Mouse (Mus musculus) left cerebral cortex, postnatal 36 days (tissue): ENCODE results near the gene Mxi1. TPM values are rescaled to one million over a fixed set of nuclear protein-coding genes. Genes with fewer than 3 reads are reported as not detected.

Experiments used
- DNase-seq, 2 experiments: peaks; one replicate each; pipeline ENCODE4 v3.0.0; 2021 to 2022; ENCODE audit warnings: low spot score in 2 of 2, mixed read lengths in 1 of 2
- intact Hi-C: fragments of 180-260 bp; cut with DNase I; formaldehyde crosslinking; loops from one replicate; pipeline ENCODE4 v1.15.1; 2025
- total RNA-seq, 2 experiments: library from RNA; stranded (reverse); gene quantifications; 2 replicates each; pipeline ENCODE4 v1.2.3; 2021

Mxi1 gene
- total RNA-seq, 2 experiments from 2014 or later: 91.9 to 94.5 TPM

DNA sequence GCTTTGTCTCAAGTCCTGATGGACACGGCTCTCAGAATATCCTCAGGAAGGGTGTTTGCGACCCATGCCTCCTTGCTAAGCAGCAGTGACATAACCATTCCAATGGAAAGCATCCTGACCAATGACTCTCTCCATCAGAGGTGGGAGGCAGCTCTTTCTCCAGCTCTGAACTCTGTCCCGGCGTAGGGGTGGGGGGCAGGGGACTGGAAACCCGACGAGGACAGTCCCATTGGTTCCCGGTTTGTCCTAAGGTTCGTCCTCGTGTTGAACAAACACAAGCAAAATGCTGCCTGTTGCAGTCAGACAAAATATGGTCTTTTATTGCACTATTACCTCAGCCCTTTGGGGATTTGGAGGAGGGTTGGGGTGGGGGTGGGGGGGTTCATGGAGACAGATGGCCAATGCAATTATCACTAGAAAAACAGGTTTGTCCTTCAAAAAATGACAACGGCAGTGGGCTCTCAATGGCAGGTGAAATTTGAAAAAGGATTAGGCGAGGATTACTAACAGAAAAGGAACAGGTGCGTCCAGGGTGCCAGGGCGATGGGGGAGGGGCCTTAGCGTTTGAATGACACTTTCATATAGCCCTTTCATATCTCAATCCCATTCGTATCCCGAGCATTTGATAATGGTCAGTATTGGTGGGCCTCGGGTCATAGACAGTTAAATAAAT is 11.0 kb upstream of the Mxi1 start:
- intact Hi-C loops: no loop called here
- no peak for DNase-seq

DNA sequence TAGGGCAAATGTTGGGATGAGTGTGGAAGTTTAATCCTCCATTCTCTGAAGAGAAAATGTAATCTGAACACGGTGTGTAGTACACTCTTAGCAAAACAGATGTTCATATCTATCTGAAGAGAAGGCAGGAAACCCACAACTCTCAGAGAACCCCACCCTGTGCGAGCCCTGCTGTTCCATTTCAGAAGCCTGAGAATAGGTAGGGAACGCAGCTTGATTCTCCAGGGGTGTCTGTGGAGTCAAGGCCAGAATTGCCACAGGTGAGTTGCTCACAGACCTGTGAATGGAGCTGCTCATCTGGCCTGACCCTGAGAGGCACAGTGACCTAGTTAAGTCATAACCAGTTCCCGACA is 10.5 kb upstream of the Mxi1 start:
- intact Hi-C loops: no loop called here
- no peak for DNase-seq

DNA sequence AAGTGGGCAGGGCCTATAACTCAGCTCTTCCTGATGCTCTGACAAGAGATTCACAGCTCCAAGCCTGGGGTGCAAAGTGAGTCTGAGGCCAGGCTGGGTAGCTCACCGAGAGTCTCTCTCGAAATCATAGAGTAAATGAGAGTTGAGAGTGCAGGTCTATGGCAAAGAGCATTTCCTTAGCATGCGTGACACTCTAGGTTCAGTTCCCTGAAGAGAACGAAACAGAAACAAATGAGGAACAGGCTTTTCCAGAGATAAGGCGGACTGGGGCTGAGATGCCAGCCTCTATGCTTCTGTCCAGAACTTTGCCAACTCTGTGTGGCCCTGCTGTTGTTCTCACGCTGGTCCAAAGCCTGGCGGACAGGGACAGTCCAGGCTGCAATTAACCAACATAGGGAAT is 6.9 kb upstream of the Mxi1 start:
- no peak for DNase-seq

DNA sequence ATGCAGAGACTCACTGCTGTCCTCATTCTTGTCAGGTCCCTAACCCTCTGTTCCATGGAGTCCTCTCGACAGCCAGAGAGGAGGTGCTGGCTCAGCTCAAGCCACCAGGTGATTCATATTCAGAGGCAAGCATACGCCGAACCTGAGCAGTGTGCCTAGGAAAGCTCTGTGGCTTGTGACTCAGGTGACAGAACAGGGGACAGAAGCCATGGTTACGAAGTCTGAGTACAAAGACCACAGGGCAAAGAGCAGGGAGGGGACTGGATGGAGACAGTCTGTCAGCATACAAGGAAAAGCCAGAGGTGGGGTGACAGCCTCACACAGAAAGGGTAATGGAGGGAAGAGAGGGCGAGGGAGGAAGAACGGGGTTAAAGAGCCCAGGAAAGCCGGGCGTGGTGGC is 4.7 kb upstream of the Mxi1 start:
- no peak for DNase-seq
- intact Hi-C loops: no loop called here

More for the DNA sequence above, 6.9 kb upstream of the Mxi1 start:
- intact Hi-C loops: no loop called here

DNA sequence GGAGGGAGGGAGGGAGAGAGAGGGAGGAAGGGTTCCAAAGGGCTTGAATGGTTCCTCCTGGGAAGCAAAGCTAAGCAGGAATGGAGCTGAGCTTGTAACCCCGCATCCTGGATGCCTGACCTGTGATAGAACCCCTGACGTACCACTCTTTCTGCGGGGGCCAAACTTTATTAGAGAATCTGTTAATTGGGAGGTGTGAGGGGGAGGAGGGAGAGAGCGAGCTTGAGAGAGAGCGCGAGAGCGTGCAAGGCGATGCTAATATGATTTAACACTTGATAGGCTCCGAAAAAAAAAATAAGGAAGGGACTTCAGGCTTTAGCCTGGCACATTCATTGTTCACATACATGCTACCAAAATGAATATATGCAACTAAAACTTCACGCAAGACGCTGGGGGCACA is 3.6 kb upstream of the Mxi1 start:
- intact Hi-C loops: no loop called here
- DNase-seq: no peak

DNA sequence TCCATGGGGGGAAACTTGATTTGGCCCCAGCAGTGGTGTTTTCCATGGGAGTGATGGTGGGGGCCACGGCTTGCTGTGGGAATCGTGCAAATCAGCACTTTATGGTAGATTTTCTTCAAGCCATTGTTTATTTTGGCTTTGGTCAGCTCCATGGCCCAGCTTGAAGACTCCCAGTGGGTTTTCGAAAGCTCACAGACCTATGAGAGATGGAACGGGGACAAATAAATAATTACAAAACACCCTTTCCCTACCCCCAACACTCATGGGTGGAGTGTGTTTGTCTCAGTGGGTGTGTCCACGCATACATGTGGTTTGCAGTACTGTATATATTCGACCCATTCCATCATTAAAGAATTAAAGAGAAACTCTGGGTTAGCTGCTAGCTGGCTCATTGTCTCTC is 3.1 kb upstream of the Mxi1 start:
- DNase-seq: no peak
- intact Hi-C loops: no loop called here

DNA sequence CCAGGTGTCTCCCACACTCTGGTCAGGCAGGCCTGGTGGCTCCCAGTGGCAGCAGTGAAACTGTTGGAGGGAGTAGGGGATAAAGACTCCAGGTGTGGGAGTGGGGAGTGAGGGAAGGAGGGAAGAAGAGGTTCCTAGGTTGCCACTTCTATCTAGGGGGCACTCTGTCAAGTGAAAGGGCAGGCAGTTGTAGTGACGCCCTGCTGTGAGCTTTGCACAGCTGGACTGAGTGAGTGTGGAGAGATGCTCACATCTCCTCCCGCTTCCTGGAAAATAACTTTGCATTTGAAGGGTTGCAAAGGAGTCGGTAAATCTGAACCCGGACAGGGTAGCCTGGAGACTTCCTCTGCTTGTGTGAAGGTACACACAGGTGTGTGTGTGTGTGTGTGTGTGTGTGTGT is 687 bp upstream of the Mxi1 start:
- DNase-seq: no peak
- intact Hi-C loops: loop anchor here (2.0 to 5.0 kb wide), 3 partner anchors 58 to 167 kb away; partner anchors contain the start of gene Add3

DNA sequence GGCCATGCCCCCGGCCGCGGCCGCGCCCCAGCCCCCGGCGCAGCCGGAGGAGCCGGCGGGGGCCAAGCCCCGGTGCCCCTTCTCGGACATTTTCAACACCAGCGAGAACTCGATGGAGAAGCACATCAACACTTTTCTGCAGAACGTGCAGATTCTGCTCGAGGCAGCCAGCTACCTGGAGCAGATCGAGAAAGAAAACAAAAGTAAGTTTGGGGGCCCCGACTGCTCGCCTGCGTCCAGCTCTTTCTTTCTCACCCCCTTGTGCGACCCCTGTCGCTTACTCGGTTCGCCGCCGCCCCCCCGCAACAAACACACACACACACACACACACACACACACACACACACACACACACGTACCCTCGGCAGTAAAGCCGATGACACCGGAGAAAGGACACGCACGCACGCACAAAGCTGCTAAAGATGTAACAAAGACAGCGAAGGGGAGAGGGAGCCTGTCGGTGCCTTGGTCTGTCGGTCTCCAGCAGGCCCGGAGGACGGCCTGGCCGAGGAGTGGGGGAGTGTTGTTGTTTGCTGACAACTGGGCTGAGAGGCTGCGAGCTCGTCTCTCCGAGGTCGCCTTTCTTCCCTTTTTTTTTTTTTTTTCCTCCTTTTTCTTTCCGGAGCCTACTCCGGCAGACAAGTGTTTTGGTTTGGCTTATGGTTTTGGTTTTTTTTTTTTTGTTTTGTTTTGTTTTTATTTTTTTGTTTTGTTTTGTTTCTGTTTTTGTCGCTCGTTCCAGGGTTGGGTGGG is 629 bp downstream of the Mxi1 start:
- intact Hi-C loops: loop anchor here (2.0 to 5.0 kb wide), 3 partner anchors 56 to 169 kb away; partner anchors contain the start of gene Add3
- DNase-seq: peak; percentile 41

DNA sequence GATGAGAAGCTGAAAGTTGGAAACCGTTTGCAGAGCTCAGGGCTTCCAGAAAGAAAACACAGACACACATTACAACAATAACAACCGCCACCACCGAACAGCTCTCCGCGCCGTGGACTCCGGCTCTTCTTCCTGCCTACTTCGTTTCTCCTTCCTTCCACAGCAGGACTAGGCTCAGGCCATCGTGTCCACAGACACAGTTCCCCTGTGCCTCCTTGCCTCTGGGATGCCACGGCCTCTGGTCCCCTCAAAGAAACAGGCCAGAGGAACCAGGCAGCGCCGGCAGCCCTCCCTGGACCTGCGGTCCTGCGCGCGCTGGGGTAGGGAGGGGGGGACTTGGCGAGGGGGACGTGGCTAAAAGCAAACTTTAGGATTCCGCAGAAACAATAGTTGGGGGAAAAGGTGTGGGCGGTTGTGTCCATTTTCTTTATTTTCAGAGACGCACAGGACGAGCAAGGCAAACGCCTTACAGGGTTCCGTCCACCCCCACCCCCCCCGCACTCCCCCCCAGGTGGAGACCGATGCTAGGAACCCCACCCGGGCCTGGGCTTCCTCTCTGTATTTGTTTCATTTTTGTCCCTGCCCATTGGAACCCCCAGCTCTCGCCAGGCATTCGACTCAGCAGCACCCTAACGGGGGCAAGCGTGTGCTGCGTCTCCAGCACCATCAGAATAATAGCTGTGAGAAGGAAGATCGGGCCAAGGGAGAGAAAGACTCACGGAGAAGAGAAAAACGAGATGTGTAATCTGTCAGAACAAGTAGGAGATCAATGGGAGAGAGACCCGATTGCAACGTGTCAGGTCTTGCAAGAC is 1.4 kb downstream of the Mxi1 start:
- peak; percentile 38 to 68 for DNase-seq
- intact Hi-C loops: loop anchor here (2.0 to 5.0 kb wide), 3 partner anchors 56 to 169 kb away; partner anchors contain the start of gene Add3

DNA sequence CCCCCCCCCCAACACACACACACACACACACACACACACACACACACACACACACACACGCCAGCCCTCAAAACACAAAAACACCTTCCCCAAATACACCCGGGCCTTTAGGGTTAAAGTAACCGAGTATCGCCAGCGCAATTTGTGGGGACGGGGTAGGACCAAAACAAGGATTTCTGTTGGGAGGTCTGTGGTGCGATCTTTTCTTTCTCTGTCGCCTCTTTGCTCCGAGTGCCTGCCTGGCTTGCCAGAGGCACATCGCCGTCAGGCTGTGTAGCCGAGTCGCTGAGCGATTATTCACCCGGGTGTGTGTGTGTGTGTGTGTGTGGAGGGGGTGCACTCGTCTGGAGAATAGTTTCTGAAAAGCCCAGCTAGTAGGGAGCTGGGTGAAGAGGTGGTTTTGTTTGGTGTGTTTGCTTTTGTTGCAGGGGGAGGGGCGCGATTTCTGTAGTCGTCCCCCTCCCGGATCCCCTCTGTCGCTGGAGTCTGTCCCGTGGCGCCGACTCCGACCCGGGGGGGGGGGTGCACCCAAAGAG is 2.1 kb downstream of the Mxi1 start:
- peak; percentile 60 to 64 for DNase-seq
- intact Hi-C loops: loop anchor here (5.0 kb wide), 2 partner anchors 55 to 170 kb away; partner anchors contain the start of gene Add3

DNA sequence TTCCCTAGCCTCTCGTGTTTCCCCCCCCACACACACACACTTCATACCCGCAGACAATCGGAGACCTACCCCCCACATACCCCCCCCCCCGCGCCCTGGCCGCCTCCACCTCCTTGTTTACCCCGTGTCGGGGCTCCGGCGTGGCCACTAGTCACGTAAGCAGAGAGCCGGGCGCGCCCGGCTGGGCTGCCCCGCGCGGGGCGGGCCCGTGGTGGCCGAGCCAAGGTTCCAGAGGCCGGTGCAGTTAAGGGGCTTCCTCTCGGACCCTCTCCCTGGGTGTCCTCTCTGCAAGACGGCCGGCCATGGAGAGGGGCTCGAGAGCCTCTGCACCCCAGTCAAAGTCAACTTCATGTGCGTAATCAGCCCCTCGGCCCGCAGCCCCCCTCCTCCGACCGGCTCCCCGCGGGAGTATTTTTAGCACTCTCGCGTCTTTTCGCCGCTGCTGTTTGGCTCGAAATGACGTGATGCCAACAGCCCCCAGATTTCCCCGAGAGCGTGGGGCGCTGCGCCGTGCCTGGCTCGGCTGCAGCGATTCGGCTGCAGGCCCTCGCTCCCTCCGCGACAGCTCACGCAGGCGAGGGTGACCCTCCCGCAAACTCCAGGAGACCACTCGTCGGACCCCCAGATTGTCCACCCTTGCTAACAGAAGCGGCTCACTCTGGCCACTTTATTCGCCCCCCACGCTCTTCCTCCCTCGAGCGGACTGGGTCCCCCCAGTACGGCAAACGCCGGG is 2.8 kb downstream of the Mxi1 start:
- DNase-seq: peak; percentile 85 to 90
- intact Hi-C loops: loop anchor here (1.0 to 5.0 kb wide), 3 partner anchors 16 to 171 kb away; partner anchors contain the start of gene Add3

DNA sequence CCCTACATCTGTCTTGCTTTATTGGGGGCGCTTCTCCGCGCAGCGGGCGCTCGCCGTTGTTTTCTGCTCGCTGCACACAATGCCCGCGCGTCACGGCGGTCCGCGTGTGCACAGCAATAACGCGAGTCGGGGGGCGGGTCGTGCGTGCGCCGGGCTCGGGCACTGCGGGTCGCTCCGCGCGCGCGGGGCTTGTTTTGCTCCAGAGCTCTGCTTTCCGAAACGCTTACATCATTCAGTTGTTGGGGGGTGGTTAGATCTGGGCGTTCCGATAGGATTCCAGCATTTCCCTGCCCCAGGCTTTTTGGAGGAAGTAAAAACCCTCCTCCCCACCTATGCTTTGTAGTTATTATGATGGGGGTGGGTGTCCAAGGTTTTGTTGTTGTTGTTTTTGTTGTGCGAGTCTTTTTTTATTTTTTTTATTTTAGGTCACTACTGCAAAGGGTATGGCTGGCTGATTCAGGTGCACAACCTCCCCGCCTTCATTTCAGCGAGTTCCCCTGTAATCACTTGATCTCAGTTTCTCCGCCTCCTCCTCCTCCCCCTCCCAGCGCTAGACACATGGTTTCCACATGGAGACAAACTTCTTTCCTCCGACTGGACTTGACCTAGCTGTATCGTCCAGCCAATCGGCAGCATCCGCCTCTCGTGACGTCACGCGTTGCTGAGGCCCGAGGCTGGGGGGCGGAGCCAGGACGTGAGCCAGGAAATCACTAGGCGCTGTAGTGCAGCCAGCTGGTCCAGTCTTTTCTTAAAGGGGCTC is 3.5 kb downstream of the Mxi1 start:
- intact Hi-C loops: loop anchor here (1.0 to 5.0 kb wide), 3 partner anchors 15 to 172 kb away; partner anchors contain the start of gene Add3
- DNase-seq: peak; percentile 99 to 100

DNA sequence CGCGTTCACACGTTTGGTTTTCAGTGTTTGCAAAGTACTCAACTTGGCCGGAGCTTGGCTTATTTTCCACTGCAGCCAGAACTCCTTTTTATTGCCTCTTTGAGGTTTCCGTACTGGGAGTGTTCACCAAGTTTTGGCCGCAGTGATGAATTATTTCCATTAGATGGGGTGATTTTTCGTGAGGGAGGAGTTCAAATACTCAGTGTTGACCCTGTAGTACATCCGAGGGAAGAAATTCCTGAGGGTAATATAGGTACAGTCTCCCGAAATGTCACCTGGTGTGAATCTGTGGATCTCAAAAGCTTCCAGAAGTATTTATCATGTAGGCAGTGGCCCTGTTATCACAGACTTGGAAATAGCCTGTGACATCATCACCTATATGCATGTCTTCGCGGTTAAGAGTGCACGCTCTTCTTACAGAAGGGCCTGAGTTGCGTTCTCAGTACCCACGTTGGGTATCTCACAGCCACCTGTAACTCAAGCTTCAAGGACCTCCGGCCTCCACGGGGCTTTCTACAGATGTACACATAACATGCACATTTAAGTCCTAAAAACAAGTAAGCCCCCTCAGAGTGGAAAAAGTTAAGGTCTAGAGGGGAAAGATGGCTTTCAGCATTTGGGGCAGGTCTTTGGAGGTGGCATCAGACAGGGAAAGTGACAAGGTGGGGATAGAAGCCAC is 4.4 kb downstream of the Mxi1 start:
- intact Hi-C loops: loop anchor here (5.0 kb wide), 2 partner anchors 53 to 172 kb away; partner anchors contain the start of gene Add3
- DNase-seq: no peak

DNA sequence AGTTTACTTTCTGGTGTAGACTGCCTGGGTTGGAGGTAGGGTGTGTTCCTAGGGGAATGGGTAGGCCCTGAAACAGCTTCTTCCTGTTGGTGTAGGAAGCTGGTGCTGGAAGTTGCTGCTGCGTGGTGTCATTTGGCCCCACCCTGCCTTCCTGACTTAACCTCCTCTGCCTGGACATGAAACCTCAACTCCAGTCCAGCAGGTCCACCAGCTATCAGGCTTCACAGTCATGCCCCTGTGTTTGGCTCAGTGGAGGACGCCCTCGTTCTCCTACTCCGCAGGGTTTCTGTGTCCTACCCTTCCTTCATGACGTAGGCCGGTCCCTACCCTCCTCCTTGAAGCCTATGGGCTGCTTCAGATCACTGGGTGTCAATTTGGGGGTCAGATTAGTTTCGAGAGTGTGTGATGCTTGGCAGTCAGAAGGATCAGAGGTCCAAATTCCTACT is 4.9 kb downstream of the Mxi1 start:
- intact Hi-C loops: no loop called here
- no peak for DNase-seq

DNA sequence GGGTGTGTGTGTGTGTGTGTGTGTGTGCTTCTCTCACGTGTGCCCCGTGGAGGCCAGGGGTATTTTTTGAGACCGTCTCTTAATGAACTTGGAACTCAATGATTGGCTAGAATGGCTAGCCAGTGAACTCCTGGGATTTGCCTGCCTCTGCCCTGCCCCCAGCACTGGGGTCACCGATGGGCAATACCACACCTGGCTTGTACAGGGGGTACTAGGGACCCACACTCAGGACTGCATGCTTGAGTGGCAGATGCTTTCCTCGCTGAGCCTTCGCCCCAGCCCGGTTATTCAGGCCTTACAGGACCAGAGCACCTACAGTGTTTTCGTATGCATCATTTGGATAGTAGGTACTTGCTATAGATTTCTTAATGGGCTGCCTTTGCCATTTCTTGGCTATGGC is 5.8 kb downstream of the Mxi1 start:
- DNase-seq: no peak
- intact Hi-C loops: no loop called here

DNA sequence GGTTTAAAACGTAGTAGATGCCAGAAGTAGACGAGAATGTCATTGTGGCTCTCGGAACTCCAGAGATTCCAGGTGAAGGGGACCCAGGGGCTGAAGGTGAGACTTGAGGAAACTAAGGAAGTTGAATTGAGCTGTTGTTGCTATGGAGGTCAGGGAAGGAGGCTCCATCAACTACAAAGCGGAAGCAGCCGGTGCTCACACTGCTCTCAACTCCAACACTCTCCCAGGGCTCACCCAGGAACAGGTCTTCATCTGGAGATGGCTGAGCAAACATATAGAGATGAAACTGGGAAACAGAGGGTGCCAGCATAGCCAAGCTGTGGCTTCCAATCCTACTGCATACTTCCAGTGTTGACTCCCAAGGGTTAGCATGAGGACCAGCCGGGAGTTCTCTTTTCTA is 6.6 kb downstream of the Mxi1 start:
- DNase-seq: no peak

DNA sequence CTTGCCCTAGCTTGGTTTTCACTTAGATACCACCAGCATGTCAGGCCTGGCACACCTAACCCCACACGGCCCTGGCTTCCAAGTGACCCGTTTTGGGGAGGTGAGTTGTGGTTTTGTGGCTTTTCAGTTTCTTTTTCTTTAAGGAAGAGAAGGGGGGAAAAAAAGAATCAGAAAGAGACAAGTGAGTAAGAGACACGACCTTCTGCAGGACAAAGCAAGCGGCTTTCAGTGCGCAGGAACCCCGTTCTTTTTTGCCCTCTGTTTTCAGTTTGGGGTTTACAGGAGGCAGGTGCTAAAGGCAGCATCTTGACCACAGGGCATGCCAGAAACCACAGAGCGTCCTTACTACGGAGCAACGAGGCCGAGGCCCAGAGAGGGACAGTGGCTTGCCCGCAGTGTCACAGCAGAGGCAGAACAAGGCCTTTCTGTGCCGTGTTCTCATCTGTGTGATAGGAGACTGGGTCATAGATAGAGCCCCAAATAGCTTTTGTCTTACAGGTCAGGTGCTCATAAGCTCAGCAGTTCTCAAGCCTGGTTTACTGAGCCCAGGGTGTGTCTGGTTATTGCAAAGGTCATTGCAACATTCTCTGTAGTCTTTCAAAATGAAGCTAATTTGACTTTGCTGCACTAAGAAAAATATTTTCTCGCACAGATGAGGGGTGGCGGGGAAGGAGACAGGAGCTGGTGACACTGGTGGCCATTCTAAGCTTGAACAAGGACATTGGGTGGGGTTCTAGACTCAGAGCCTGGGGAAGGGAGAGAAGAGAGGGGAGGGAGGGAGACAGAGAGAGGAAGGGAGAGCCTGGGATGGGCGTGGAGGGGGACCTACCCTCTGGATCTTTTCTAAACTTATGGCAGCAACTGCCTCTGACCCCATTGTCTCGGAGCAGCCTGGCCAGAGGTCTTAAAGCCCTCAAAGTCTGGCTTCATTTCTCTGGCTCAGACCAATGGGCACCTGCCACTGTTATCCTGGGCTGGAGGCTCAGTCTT is 8.1 kb downstream of the Mxi1 start:
- intact Hi-C loops: no loop called here
- no peak for DNase-seq

More for the DNA sequence above, 6.6 kb downstream of the Mxi1 start:
- intact Hi-C loops: no loop called here
